Mouse (Mus musculus) hindbrain, embryonic 12.5 days (tissue): ENCODE results near the gene Cryba4. TPM values are rescaled to one million over a fixed set of nuclear protein-coding genes. Genes with fewer than 3 reads are reported as not detected.

ENCODE experiments used
- ATAC-seq: fragments of 200-750 bp; cut with Nextera tagmentation; 2 replicates; pipeline ENCODE4 v1.8.0; 2017; ENCODE audit warnings: moderate TSS enrichment; ENCODE audit not compliant: low FRiP score
- H3K27ac ChIP-seq: fragments of 300-500 bp; sonication (generic); 2 replicates; pipeline ENCODE4 v1.5.1; 2016; ENCODE audit warnings: mild to moderate bottlenecking
- H3K27me3 ChIP-seq: fragments of 300-500 bp; sonication (generic); 2 replicates; pipeline ENCODE4 v1.6.1; 2016; ENCODE audit warnings: mild to moderate bottlenecking
- H3K36me3 ChIP-seq: fragments of 300-500 bp; sonication (generic); 2 replicates; pipeline ENCODE4 v1.6.1; 2016; ENCODE audit warnings: mild to moderate bottlenecking
- H3K4me1 ChIP-seq: fragments of 300-500 bp; sonication (generic); 2 replicates; pipeline ENCODE4 v1.6.1; 2016
- H3K4me2 ChIP-seq: fragments of 300-500 bp; sonication (generic); replicated peaks from 2 replicates; pipeline ENCODE4 v1.6.1; 2016; ENCODE audit warnings: mild to moderate bottlenecking
- H3K4me3 ChIP-seq: fragments of 300-500 bp; sonication (generic); 2 replicates; pipeline ENCODE4 v1.5.1; 2016; ENCODE audit warnings: mild to moderate bottlenecking
- H3K9ac ChIP-seq: fragments of 300-500 bp; sonication (generic); 2 replicates; pipeline ENCODE4 v1.6.1; 2016; ENCODE audit warnings: mild to moderate bottlenecking, moderate library complexity
- H3K9me3 ChIP-seq: fragments of 300-500 bp; sonication (generic); replicated peaks from 2 replicates; pipeline ENCODE4 v1.6.1; 2016; ENCODE audit warnings: mild to moderate bottlenecking
- WGBS: fragments of 180-500 bp; shearing (Covaris S2); methylation state at CpG from one replicate; pipeline ENCODE4 v1.1.7; 2016; 5-methylcytosine and 5-hydroxymethylcytosine counted together
- polyA plus RNA-seq: library from polyadenylated mRNA; unstranded; fragments of >200 nt; fragmentation: Nextera tagmentation; extraction: Ambion mirVana; gene quantifications from 2 replicates; pipeline ENCODE4 v1.2.1, GENCODE M21; 2016

Cryba4 gene
- polyA plus RNA-seq, 1 experiment from 2014 or later, result 1.8 TPM

DNA sequence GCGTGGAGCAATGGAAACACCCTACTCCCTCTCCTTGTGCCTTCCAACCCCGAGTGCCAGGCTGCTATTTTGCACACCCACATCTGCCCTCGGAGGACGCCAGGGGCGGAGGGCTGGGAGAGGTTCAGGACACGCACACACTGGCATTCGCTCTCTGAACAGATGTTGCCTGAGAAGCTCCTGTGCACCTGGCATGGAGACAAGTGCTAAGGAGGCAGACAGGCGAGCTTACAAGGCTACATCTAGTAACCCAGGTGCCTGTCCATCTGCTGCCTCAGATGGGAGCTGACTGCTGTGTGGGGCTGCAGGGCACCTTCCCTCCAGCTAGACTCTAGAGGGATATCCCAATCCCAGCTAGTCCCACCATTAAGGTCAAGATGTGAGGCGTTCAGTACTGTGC lies 4.1 kb upstream of the Cryba4 start:
- Histone ChIP-seq H3K9ac (no peak overlapping the region), H3K9me3 (no peaks in the 10 kb centered on the region), H3K4me2 (no peak overlapping the region), H3K27ac (no peak overlapping the region), H3K4me1 (peaks cover 4% of the 10 kb centered on the region; the same call in 1 of the 2 replicates), H3K36me3 (no peaks in the 10 kb centered on the region), H3K27me3 (no peaks in the 10 kb centered on the region; the same call in 1 of the 2 replicates), H3K4me3 (no peak overlapping the region)
- no peak for ATAC-seq
- WGBS, result 74% methylated on average over 9 of the region's 9 CpGs

DNA sequence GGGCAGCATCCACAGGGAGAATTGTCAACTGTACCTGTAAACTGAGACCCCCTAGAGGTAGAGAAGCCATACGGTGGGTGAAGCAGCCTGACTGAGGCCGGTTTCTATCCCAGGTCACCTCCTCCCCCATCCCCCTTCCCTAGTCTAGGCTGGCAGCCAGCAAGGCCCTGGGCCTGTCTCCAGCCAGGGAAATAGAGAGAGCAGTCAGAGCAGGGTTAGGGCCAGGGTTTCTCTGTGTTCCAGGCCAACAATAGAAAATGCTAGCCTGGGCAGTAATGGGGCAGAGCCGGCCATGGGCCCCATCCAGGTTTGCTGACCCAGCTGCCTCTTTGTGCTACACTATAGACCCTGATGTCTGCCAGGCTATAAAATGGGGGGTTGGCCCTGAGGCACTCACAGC lies 3.1 kb upstream of the Cryba4 start, which contains the start of gene Crybb1:
Gene Crybb1 (plus strand): TSS at position 390 of the 400 bp plus-strand sequence.
- ATAC-seq, result no peak
- peaks cover 4% of the 10 kb centered on the region; the same call in 1 of the 2 replicates for H3K4me1 ChIP-seq
- no peak within 1 kb of the TSS for H3K4me2 ChIP-seq
- no peak within 1 kb of the TSS for H3K27ac ChIP-seq
- H3K9me3 ChIP-seq, result no peaks in the 10 kb centered on the region
- 60% methylated on average over 3 of the region's 3 CpGs for WGBS
- H3K36me3 ChIP-seq, result no peaks in the 10 kb centered on the region
- no peak within 1 kb of the TSS for H3K4me3 ChIP-seq
- no peaks in the 10 kb centered on the region; the same call in 1 of the 2 replicates for H3K27me3 ChIP-seq
- no peak within 1 kb of the TSS for H3K9ac ChIP-seq

DNA sequence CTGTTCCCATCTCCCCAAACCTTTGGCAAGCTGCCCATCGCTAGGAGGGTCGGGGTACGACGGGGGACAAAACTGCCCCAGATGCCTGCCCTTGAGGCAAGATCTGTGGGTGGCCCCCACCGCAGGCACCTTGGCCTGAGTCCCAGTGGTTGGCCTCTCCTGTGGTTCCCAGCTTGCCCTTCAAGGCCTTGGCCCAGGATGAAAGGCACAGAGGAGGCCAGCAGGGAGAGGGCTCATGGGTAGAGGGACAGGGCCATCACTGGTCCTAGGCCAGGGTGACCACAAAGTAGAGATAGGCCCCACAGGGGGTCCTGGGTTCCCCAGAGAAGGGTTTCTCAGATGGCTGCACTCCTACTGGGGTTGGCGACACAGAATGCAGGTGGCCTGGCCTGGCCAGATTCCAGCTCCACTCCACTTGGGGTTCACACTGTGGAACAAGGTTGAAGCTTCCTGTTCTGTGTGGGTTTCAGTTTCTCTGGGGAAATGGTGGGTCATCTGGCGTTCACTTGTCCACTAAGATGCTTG lies 2.0 kb upstream of the Cryba4 start:
- Histone ChIP-seq H3K4me2 (no peak overlapping the region), H3K36me3 (no peaks in the 10 kb centered on the region), H3K4me1 (peaks cover 4% of the 10 kb centered on the region; the same call in 1 of the 2 replicates), H3K9me3 (no peaks in the 10 kb centered on the region), H3K4me3 (no peak overlapping the region), H3K27ac (no peak overlapping the region), H3K9ac (no peak overlapping the region), H3K27me3 (no peaks in the 10 kb centered on the region; the same call in 1 of the 2 replicates)
- ATAC-seq, result no peak
- 73% methylated on average over 7 of the region's 7 CpGs for WGBS

DNA sequence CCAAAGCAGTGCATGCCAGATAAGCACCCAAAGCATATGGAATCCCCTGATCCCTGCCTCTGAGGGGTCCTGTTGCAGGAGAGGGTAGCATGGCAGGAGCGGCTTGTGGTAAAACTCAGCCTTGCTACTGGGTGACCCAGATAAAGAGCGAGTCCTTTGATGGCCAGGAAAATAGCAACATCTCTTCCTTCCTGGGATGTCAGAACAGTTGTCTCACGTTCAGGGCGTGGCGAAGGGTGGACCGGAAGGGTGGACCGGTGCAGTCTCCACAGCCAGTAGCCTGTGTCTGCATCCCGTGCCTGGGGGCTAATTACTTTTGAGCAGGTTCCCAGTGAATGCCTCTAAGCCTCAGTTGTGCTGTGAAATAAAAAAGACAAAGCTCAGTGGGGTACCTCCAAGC lies 851 bp upstream of the Cryba4 start:
- no peaks in the 10 kb centered on the region for H3K36me3 ChIP-seq
- no peak overlapping the region for H3K27ac ChIP-seq
- H3K9me3 ChIP-seq, result no peaks in the 10 kb centered on the region
- no peaks in the 10 kb centered on the region; the same call in 1 of the 2 replicates for H3K27me3 ChIP-seq
- peaks cover 4% of the 10 kb centered on the region; the same call in 1 of the 2 replicates for H3K4me1 ChIP-seq
- H3K4me3 ChIP-seq, result no peak overlapping the region
- H3K9ac ChIP-seq, result no peak overlapping the region
- no peak overlapping the region for H3K4me2 ChIP-seq
- 38% methylated on average over 8 of the region's 8 CpGs for WGBS
- no peak for ATAC-seq

DNA sequence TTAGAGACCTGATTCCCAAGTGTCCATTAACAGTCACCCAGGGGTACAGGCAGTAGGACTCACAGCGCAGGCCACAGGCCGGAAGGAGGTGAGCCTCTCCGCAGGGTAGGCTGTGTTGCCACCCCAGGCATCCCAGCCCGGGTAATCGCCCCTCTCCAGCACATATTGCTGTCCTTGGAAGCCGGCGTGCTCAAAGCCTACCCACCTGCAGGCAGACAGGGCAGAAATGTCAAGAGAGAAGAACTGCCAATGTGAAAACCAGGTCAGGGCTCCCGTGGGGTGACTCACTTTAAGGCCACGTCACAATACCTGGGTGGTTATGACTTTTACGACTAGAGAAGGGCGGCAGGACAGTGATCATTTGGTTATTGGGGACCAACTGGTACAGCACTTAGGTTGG lies 3.2 kb downstream of the Cryba4 start:
- Histone ChIP-seq H3K36me3 (no peaks in the 10 kb centered on the region), H3K9me3 (no peaks in the 10 kb centered on the region), H3K4me1 (peaks cover 3% of the 10 kb centered on the region; the same call in 1 of the 2 replicates), H3K27ac (no peak overlapping the region), H3K4me3 (no peak overlapping the region), H3K27me3 (no peaks in the 10 kb centered on the region), H3K9ac (no peak overlapping the region), H3K4me2 (no peak overlapping the region)
- WGBS, result 90% methylated on average over 11 of the region's 11 CpGs
- ATAC-seq, result no peak

DNA sequence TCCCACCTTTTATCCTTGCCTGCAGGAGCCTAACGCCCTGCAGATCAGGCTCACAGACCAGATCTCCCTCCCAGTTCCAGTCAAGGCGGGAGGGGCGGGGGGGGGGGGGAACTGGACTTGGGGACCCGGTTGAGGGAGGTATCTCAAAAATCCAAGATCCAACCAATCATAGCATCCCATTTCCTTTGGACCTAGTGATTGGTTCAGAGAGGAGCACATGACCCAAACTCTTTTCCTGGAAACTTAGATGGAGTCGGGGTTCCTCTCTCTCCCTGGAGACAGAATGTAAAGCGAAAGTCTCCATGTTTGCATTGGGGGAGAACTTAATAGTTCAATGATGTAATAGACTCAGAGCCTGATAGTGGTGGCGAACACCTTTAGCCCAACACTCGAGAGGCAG lies 4.9 kb downstream of the Cryba4 start:
- Histone ChIP-seq H3K4me2 (no peak overlapping the region), H3K27me3 (no peaks in the 10 kb centered on the region), H3K9ac (no peak overlapping the region), H3K27ac (no peak overlapping the region), H3K4me3 (no peak overlapping the region), H3K36me3 (no peaks in the 10 kb centered on the region), H3K4me1 (peaks cover 3% of the 10 kb centered on the region), H3K9me3 (no peaks in the 10 kb centered on the region)
- no peak for ATAC-seq
- WGBS, result 51% methylated on average over 7 of the region's 8 CpGs

DNA sequence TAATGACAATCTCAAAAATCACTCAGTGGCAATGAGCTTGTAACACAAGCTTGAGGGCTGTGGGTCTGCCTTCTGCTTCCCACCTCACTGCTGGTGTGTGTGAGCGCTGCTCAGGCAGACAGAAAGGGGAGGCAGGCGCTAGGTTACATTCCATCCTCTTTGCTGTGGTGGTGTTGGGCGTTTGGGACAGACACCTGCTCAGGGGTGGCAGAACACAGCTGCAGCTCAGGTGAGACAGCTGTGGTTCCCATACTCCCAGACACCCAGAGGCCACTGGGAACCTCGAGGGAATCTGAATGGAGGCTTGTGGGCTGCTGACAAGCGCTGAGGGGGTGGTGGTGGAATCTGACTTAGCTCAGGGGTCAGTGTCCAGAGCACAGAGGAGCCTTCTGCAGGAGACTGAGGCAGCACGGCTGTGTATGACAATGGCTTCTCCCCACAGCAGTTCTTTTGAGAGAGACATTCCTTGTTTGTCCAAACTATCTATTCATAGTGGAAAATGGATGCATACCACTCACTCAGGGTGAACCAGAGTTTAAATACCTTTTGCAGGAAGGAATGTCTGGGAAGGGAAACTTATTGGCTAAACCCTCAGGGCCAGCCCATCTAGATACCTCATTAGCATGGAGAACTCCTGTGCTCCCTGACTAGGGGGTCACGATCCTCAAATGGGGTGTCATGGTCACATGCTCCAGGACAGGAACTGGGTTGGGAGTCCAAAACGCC lies 7.3 kb downstream of the Cryba4 start:
- H3K4me1 ChIP-seq, result peaks cover 12% of the 10 kb centered on the region
- H3K27ac ChIP-seq, result no peak overlapping the region
- no peaks in the 10 kb centered on the region for H3K9me3 ChIP-seq
- no peak for ATAC-seq
- no peak overlapping the region for H3K4me3 ChIP-seq
- no peaks in the 10 kb centered on the region for H3K36me3 ChIP-seq
- no peak overlapping the region for H3K9ac ChIP-seq
- WGBS, result 46% methylated on average over 8 of the region's 8 CpGs
- H3K4me2 ChIP-seq, result no peak overlapping the region
- no peaks in the 10 kb centered on the region for H3K27me3 ChIP-seq

DNA sequence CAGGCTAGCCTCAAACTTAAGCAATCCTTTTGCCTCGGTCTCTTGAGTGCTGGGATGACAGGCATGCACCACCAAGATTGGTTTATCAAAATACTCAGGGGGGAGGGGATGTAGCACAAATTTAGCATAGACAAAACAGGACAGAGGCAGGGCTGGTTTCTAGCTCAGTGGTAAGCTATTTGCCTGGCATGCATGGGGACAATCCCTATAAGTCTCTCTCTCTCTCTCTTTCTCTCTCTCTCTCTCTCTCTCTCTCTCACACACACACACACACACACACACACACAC lies 8.1 kb downstream of the Cryba4 start:
- peaks cover 20% of the 10 kb centered on the region for H3K4me1 ChIP-seq
- no peak for ATAC-seq
- no peak overlapping the region for H3K27ac ChIP-seq
- H3K27me3 ChIP-seq, result no peaks in the 10 kb centered on the region
- H3K4me3 ChIP-seq, result no peak overlapping the region
- no peaks in the 10 kb centered on the region for H3K9me3 ChIP-seq
- H3K36me3 ChIP-seq, result no peaks in the 10 kb centered on the region
- WGBS, result 77% methylated on average over 1 of the region's 1 CpGs
- no peak overlapping the region for H3K9ac ChIP-seq
- no peak overlapping the region for H3K4me2 ChIP-seq

DNA sequence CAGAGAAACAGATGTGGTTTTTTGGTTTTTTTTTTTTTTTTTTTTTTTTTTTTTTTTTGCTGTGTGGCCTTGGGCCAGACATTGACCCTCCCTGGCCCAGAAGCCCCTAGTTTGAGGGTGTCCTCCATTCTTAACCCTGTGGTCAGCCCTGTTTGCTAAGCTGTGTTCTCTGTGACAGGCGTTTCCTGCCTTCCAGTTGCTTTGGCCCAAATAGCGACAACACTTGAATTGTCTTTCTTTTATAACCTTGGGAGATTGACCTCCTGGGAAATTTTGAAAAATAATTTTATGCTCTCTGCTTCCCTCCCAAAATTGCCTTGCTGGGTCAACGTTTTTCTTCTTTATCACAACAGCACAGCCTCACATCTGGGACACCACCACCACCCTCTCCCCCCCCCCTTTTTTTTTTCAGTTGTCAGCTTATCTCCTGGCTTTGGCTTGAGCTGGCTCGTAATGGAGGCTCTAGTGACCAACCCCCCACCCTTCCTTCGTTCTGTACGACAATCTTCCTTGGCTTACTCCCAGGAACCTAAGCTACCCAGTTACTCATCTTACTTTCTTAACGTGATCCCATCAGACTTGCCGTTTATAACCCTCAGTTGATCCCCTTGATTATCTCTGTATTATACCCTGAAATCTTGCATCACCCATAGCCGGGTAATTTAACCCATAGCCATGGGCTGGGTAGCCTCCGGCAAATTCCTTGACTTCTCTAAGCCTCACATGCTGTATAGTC lies 8.6 kb downstream of the Cryba4 start:
- H3K9ac ChIP-seq, result no peak overlapping the region
- WGBS, result 77% methylated on average over 10 of the region's 10 CpGs
- H3K27me3 ChIP-seq, result no peaks in the 10 kb centered on the region
- H3K36me3 ChIP-seq, result no peaks in the 10 kb centered on the region
- no peak overlapping the region for H3K4me2 ChIP-seq
- ATAC-seq, result no peak
- H3K9me3 ChIP-seq, result no peaks in the 10 kb centered on the region
- peaks cover 24% of the 10 kb centered on the region for H3K4me1 ChIP-seq
- no peak overlapping the region for H3K27ac ChIP-seq
- no peak overlapping the region for H3K4me3 ChIP-seq

DNA sequence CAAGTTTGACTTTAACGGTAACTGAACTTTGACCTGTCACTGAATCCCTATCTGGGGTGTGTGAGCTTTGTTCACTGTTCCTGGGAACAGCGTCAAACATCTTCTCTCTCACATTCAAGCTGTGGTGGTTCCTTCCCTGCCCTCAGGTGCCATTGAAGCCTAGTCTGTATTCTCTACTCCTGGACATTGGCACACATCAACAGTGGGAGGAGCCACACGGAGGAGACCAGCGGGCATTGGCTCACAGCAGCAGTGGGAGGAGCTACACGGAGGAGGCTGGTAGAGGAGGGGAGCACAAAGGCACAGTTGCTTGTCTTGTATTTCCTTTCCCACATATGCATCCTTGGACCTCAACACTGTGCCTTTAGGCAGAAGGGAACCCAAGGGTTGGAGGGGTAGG lies 9.3 kb downstream of the Cryba4 start:
- WGBS, result 49% methylated on average over 5 of the region's 5 CpGs
- H3K27ac ChIP-seq, result no peak overlapping the region

DNA sequence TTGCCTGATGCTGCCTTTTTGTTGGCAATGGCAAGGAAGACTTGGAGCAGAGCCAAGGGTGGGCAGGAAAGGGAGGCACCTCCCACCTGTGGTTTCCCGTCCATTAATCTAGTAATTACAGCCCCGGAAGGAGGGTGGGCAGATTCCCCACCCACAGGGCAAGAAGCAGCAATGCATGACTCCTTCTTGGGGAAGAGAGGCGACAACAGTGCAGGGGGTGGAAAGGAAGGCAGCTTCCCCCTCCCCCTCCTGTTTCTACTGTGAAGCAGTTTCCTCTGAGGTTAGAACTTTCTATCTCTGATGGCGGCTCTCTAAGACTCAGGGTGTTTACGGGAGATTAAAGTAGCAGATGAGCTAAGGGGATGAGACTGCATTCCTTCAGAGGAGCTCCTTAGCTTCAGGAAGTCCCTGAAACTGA lies 9.9 kb downstream of the Cryba4 start:
- Histone ChIP-seq H3K9me3 (no peaks in the 10 kb centered on the region), H3K4me1 (peaks cover 38% of the 10 kb centered on the region), H3K36me3 (no peaks in the 10 kb centered on the region), H3K27me3 (no peaks in the 10 kb centered on the region), H3K27ac (no peak overlapping the region), H3K4me2 (no peak overlapping the region), H3K4me3 (no peak overlapping the region), H3K9ac (no peak overlapping the region)
- 64% methylated on average over 5 of the region's 5 CpGs for WGBS
- ATAC-seq, result no peak

More for the DNA sequence above, 9.3 kb downstream of the Cryba4 start:
- Histone ChIP-seq H3K9me3 (no peaks in the 10 kb centered on the region), H3K9ac (no peak overlapping the region), H3K4me1 (peaks cover 31% of the 10 kb centered on the region), H3K36me3 (no peaks in the 10 kb centered on the region), H3K27me3 (no peaks in the 10 kb centered on the region), H3K4me3 (no peak overlapping the region), H3K4me2 (no peak overlapping the region)
- no peak for ATAC-seq

DNA sequence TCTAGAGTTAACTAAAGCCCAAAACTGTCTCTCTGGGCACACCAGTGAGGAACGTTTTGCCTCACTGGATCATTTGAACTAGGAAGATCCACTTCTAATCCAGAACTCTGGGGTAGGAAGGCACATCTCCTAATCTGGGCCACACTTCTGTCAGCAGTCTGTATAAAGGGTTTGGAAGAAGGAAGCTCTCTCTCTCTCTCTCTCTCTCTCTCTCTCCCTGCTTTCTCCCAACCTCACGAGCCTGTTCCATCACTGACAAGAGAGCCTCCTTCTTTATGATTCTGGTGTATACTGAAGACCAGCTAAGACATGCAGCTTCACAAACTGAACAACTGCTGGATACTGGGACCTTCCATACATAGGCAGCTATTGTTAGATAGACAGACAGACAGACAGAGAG lies 10.5 kb downstream of the Cryba4 start:
- WGBS, result 70% methylated on average over 2 of the region's 2 CpGs
- ATAC-seq, result no peak
- Histone ChIP-seq H3K4me1 (peaks cover 43% of the 10 kb centered on the region), H3K9ac (no peak overlapping the region), H3K4me2 (no peak overlapping the region), H3K27ac (no peak overlapping the region), H3K36me3 (no peaks in the 10 kb centered on the region), H3K9me3 (no peaks in the 10 kb centered on the region), H3K27me3 (no peaks in the 10 kb centered on the region), H3K4me3 (no peak overlapping the region)
